Mouse (Mus musculus): ENCODE measurements around the gene Vmn1r23. TPM values are rescaled to one million over a fixed set of nuclear protein-coding genes. Genes with fewer than 3 reads are reported as not detected.
"Not testable (repeated sequence)": the region's sequence is repeated elsewhere in the genome, so short reads cannot be mapped to it uniquely, and the experiment has no call there.

Vmn1r23 gene
- total RNA-seq (2014; fragmentation: Nextera tagmentation) (not detected in 2 replicates), total RNA-seq (2017) (not detected in 2 replicates)

GRCm38 (mm10) chr6:57926738-57927137 lies at the start of gene Vmn1r23:
Gene Vmn1r23, minus strand, starts transcription at chr6:57926838.
- no peak for ATAC-seq (replicated peaks; ENCODE audit: low FRiP score, low TSS enrichment, poor library complexity, severe bottlenecking)

- ATAC-seq (replicated peaks; ENCODE audit: low FRiP score, low TSS enrichment, poor library complexity, severe bottlenecking) = not testable (repeated sequence)
Observed at GRCm38 (mm10) chr6:57961403-57961802, 34.8 kb upstream of the Vmn1r23 start, which contains the start of gene Vmn1r24. Gene Vmn1r24, minus strand, starts transcription at chr6:57961503.

DNA sequence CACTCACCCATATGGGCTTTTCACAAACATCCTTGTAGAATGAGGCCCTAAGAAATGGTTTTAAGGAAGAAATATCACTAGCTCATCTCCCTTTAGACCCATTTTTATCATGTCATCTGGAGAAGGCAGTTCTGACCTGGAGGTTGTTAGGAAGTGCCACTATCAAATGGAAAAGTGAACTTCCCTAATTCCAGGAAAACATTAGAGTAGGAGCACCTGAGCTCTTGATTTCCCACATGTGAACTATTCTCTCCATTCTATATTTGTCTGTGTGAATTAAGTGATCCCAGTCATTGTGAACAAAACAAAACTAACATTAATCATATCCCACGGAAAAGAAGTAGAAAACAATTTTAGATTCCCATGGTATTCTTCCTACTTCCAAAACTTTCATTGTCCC lies 18.7 kb downstream of the Vmn1r23 start, which contains the start of gene Vmn1r22:
TSS of gene Vmn1r22 (minus strand) at position 101 of the 400 bp plus-strand sequence.
- no peak for ATAC-seq (replicated peaks; ENCODE audit: low FRiP score, low TSS enrichment, poor library complexity, severe bottlenecking)

Other genes starting within 250 kb of the Vmn1r23 start
- gene Pyurf, start 234.8 kb downstream of the Vmn1r23 start, total RNA-seq (2014; fragmentation: Nextera tagmentation) = 8.5 and 9.4 TPM in 2 replicates
- 10.0 and 16.8 TPM in 2 replicates for gene Pyurf, start 234.8 kb downstream of the Vmn1r23 start, total RNA-seq (2017)
- gene Lancl2, start 224.3 kb downstream of the Vmn1r23 start, total RNA-seq (2014; fragmentation: Nextera tagmentation) = 27.4 and 34.8 TPM in 2 replicates
- 43.6 and 52.4 TPM in 2 replicates for gene Lancl2, start 224.3 kb downstream of the Vmn1r23 start, total RNA-seq (2017)
- 22.6 and 23.6 TPM in 2 replicates for gene Vopp1, start 101.7 kb downstream of the Vmn1r23 start, total RNA-seq (2014; fragmentation: Nextera tagmentation)
- gene Vopp1, start 101.7 kb downstream of the Vmn1r23 start, total RNA-seq (2017) = 28.2 and 30.6 TPM in 2 replicates
- gene Vmn1r21, start 76.5 kb downstream of the Vmn1r23 start, total RNA-seq (2014; fragmentation: Nextera tagmentation) = not detected in 2 replicates
- not detected in 2 replicates for gene Vmn1r21, start 76.5 kb downstream of the Vmn1r23 start, total RNA-seq (2017)
- gene Vmn1r22, start 18.8 kb downstream of the Vmn1r23 start, total RNA-seq (2014; fragmentation: Nextera tagmentation) = not detected in 2 replicates
- gene Vmn1r22, start 18.8 kb downstream of the Vmn1r23 start, total RNA-seq (2017) = not detected in 2 replicates
- gene Vmn1r24, start 34.7 kb upstream of the Vmn1r23 start, total RNA-seq (2014; fragmentation: Nextera tagmentation) = not detected in 2 replicates
- not detected in 2 replicates for gene Vmn1r24, start 34.7 kb upstream of the Vmn1r23 start, total RNA-seq (2017)
- gene Vmn1r25, start 54.0 kb upstream of the Vmn1r23 start, total RNA-seq (2014; fragmentation: Nextera tagmentation) = not detected in 2 replicates
- not detected in 2 replicates for gene Vmn1r25, start 54.0 kb upstream of the Vmn1r23 start, total RNA-seq (2017)
- gene Vmn1r26, start 88.3 kb upstream of the Vmn1r23 start, total RNA-seq (2014; fragmentation: Nextera tagmentation) = not detected in 2 replicates
- not detected in 2 replicates for gene Vmn1r26, start 88.3 kb upstream of the Vmn1r23 start, total RNA-seq (2017)